Mouse (Mus musculus): ENCODE data around the gene Errfi1.
"Not testable (repeated sequence)": the region's sequence is repeated elsewhere in the genome, so short reads cannot be mapped to it uniquely, and the experiment has no call there.

The Errfi1 gene

DNA sequence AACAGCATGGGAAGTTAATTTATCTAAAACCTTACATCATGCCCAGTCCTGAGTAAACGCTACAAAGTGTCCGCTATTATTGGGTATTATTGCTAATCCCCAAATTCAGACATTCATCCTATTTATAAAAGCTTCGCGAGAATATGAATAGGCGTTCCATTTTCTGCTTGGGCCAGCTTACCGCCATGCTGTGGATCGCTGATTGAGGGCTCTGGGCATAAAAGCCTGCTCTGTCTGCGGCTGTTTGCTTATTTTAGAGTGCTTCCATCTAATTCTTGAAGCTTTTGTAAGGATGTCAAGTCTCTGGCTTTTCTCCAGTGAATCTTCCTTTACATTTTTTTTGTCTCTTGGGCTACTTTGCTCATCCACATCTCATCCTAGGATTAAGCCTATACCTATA, 7.4 kb upstream of the Errfi1 start:
- DNase-seq (ENCODE audit: low spot score in 2 of 2) = no peak

GRCm38 (mm10) chr4:150849964-150850363, 3.8 kb upstream of the Errfi1 start:
- no peak for DNase-seq (ENCODE audit: low spot score in 2 of 2)

DNA sequence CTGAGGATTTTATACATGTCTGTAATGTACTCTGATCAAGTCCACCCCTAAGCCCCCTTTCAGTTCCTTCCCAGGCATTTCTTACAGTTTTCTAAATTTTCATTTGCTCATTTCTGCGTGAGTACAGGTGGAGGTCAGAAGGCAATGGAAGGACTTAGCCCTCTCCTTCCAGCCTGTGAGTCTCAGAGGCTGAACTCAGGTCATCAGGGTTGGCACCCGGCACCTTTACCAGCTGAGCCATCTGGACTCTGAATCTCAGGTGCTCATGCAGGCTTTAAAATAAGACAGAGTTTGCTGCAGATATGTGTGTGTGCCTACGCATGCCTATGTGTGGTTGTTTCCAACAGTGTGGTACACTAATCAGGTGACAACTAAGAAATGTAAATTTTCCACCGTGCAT, 2.8 kb upstream of the Errfi1 start:
- no peak for DNase-seq (ENCODE audit: low spot score in 2 of 2)

- DNase-seq (ENCODE audit: low spot score in 2 of 2) = no peak
Measured at GRCm38 (mm10) chr4:150852045-150852444, 1.7 kb upstream of the Errfi1 start.

- no peak for DNase-seq (ENCODE audit: low spot score in 2 of 2)
Measured at GRCm38 (mm10) chr4:150852479-150852878, 1.2 kb upstream of the Errfi1 start.

- DNase-seq (ENCODE audit: low spot score in 2 of 2) = peak; percentile 95 to 96
Measured at GRCm38 (mm10) chr4:150854839-150855246, 1.1 kb downstream of the Errfi1 start.

DNA sequence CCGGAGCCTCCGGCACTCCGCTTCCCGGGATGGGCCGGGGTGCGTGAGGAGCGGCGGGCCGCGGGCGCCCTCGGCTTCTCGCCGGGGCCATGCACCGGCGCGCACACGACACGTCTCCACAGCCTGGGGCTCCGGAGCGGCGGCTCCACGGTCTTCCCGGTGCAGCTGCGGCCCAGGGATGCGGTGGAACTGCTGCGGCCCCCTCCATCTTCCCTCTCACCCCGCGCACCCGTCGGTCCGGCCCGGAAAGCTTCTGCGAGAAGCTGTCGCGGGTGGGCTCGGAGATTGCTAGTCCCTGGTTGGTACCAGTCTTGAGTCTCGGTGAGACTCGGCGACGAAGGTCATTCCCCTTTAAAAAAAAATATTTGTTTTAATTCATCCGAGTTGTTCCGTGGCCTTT, 1.6 kb downstream of the Errfi1 start:
- peak; percentile 36 to 43 for DNase-seq (ENCODE audit: low spot score in 2 of 2)

DNA sequence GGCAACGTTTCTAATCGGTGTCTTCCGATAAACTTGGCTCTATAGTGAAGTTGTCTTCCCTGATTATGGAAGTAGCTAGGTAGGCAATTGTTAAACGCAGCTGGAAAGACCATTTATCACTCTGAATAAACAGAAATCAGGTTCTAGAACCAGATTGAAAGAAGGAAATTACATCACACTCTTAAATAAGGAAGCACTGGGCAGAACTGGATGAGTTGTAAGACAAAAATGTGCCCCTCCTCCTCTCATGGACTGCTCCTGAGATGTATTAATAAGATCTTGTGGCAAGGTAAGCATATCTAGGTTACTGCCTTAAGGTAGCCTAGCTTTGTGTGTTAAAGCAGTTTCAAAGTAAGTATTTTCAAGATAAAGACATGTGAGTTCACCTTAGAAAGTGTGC, 6.8 kb downstream of the Errfi1 start:
- no peak for DNase-seq (ENCODE audit: low spot score in 2 of 2)

DNA sequence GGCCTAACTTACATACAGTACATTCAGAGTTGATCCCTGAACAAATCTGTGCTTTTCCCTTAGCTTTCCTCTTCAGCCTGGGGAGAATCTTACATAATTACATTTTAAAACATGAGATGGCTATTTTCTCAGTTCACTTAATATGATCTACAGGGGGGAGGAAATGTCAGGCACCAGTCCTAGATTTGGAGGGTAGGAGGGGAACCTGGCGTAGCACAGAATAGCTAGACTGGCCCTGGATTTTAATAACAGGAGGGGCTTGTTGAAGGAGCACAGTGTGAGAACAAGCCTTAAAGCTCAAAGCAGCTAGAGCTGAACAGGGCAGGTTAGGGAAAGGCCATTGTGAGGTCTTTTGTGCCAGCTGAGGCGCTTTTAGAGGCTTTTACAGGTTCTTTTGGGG, 7.4 kb downstream of the Errfi1 start:
- no peak for DNase-seq (ENCODE audit: low spot score in 2 of 2)

- DNase-seq (ENCODE audit: low spot score in 2 of 2) = no peak
Measured at GRCm38 (mm10) chr4:150862626-150863375, 9.1 kb downstream of the Errfi1 start.

GRCm38 (mm10) chr4:150865371-150865770, 11.7 kb downstream of the Errfi1 start:
- DNase-seq (ENCODE audit: low spot score in 2 of 2) = peak in 1 of 2 experiments; percentile 37

GRCm38 (mm10) chr4:150866069-150866468, 12.3 kb downstream of the Errfi1 start:
- DNase-seq (ENCODE audit: low spot score in 2 of 2) = no peak

DNA sequence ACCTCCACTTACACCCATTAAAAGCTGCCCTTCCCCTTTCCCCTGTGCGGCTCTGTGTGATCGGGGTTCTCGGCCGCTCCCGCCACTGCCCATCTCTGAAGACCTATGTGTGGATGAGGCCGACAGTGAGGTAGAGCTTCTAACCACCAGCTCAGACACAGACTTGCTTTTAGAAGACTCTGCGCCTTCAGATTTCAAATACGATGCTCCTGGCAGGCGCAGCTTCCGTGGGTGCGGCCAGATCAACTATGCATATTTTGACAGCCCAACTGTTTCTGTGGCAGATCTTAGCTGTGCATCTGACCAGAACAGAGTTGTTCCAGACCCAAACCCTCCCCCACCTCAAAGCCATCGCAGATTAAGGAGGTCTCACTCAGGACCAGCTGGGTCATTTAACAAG, 12.8 kb downstream of the Errfi1 start:
- DNase-seq (ENCODE audit: low spot score in 2 of 2) = peak in 1 of 2 experiments; percentile 34

DNA sequence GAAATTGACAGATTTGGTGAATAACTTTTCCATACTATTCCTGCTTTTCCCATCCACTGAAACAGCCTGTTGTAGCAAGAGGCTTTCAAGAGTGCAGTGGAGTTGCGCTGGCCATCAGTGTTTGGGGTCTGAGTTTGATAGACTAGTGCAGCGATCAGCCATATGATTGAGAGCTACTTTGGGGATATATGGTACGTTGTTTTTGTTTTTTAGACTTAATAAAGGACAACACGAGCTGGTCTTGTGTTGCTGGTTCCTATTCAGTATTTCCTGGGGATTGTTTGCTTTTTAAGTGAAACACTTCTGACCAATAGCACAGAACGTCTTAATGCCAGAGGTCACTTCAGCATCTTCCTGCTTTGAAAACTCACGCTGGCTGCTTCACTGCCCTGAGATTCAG, 14.4 kb downstream of the Errfi1 start:
- no peak for DNase-seq (ENCODE audit: low spot score in 2 of 2)

DNA sequence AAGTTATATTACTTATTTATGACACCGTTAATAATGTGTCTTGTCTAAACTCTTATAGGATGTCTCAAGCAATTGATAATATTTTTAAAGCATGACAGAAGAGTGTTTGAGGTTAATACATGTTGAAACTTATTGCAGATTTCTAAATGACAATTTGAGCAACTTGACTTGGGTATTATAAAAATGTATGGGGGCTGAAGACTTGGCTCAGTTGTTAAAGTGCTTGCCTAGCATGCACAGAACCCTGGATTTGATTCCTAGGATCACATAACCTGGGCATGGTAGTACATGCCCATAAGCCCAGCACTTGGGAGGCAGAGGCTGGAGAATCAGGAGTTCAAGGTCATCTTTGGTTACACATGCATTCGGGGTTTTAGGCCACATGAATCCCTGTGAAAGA, 15.1 kb downstream of the Errfi1 start:
- DNase-seq (ENCODE audit: low spot score in 2 of 2) = no peak

GRCm38 (mm10) chr4:150869276-150870197, 15.8 kb downstream of the Errfi1 start:
- no peak for DNase-seq (ENCODE audit: low spot score in 2 of 2)

GRCm38 (mm10) chr4:150870963-150871391, 17.3 kb downstream of the Errfi1 start:
- DNase-seq (ENCODE audit: low spot score in 2 of 2) = no peak

DNA sequence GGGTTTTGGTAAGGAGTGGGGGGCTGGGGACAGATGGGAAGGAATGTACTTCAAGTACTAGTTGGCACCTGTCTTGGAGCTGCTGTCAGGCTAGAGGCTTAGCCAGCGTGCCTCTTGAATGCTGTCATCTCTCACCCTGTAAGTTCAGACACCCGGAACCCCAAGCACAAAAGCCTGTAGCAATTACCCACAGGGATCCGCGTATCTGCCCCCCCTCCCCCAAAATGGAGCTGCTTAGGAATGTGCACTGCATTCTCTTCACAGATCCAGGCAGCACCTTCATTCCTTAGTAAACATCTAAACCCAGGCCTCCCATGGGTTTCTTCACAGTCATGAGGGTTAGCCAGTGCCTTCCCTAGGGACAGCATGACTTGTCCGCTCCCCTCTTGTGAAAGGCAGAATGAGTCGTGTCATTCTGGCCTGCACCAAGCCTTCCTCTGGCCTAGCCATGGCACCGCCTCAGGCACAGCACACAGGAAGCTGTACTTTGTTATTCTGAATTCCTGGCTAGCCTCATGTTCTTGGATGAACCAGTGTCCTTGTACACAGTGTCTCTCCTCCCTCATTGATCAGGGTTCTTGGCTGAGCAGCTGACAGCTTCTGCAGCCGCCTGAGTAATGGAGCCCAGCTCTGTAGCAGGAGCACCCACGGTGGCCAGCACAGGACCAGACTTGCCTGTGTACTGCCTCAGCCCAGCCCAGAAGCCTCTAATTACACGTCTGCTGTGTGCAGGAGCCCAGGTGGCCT, 17.8 kb downstream of the Errfi1 start:
- peak in 1 of 2 experiments; percentile 28 for DNase-seq (ENCODE audit: low spot score in 2 of 2)

- DNase-seq (ENCODE audit: low spot score in 2 of 2) = peak; percentile 29 to 52
Measured at GRCm38 (mm10) chr4:150872139-150872651, 18.5 kb downstream of the Errfi1 start.

DNA sequence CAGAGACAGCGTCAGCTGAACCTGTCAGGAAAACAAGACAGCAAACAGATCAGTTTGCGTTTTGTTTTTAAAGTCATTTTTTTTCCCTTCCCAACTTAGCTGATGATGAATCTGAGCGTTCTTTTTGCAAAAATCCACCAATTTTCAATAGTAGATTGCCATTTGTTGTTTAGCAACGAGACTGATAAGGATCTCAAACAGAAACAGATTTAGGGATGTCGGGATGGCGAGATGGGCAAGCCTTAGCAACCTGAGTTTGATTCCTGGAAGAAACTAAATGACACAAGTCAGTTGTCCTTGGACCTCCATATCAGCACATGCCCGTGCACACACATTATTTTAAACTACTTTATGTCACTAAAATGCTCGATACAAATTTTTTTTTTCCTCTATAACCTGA, 19.0 kb downstream of the Errfi1 start:
- DNase-seq (ENCODE audit: low spot score in 2 of 2) = no peak

- not testable (repeated sequence) for DNase-seq (ENCODE audit: low spot score in 2 of 2)
Measured at GRCm38 (mm10) chr4:150874416-150874815, 20.7 kb downstream of the Errfi1 start.

DNA sequence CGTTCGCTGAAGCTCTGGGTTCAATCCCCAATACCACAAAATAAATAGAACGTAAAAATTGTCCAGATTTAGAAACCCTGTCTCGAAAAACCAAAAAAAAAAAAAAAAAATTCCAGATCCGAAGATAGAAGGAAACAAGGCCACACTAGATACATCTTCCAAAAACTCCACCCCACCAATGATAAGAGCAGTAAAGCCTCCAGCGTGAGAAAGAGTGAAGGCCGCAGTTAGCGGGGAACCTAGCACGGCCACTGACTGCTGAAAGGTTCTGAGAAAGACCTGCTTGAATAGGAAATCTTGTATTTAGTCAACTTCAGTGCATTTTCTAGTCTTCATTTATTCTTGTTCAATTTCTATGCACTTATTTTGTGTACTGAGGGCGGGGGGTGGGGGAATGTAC, 21.7 kb downstream of the Errfi1 start:
- no peak for DNase-seq (ENCODE audit: low spot score in 2 of 2)
